Mouse (Mus musculus) liver, embryonic 15.5 days (tissue): ENCODE data around the gene Ccdc80. TPM values are rescaled to one million over a fixed set of nuclear protein-coding genes. Genes with fewer than 3 reads are reported as not detected.

ENCODE experiments used
- ATAC-seq: fragments of 200-750 bp; cut with Nextera tagmentation; 2 replicates; pipeline ENCODE4 v1.8.0; 2017; ENCODE audit warnings: moderate number of reproducible peaks, mild to moderate bottlenecking, moderate library complexity; ENCODE audit not compliant: insufficient read depth
- H3K27ac ChIP-seq: fragments of 300-500 bp; sonication (generic); replicated peaks from 2 replicates; pipeline ENCODE4 v1.5.1; 2015; ENCODE audit warnings: mild to moderate bottlenecking, inconsistent platforms
- H3K27me3 ChIP-seq: fragments of 300-500 bp; sonication (generic); 2 replicates; pipeline ENCODE4 v1.6.1; 2015; ENCODE audit warnings: mild to moderate bottlenecking, inconsistent platforms
- H3K36me3 ChIP-seq: fragments of 300-500 bp; sonication (generic); replicated peaks from 2 replicates; pipeline ENCODE4 v1.6.1; 2015; ENCODE audit warnings: moderate library complexity, mild to moderate bottlenecking, inconsistent platforms
- H3K4me1 ChIP-seq: fragments of 300-500 bp; sonication (generic); replicated peaks from 2 replicates; pipeline ENCODE4 v1.6.1; 2015; ENCODE audit warnings: inconsistent platforms
- H3K4me2 ChIP-seq: fragments of 300-500 bp; sonication (generic); 2 replicates; pipeline ENCODE4 v1.6.1; 2015; ENCODE audit warnings: moderate library complexity, mild to moderate bottlenecking, inconsistent platforms
- H3K4me3 ChIP-seq: fragments of 300-500 bp; sonication (generic); replicated peaks from 2 replicates; pipeline ENCODE4 v1.5.1; 2015; ENCODE audit warnings: mild to moderate bottlenecking, inconsistent platforms
- H3K9ac ChIP-seq: fragments of 300-500 bp; sonication (generic); 2 replicates; pipeline ENCODE4 v1.6.1; 2015; ENCODE audit warnings: moderate library complexity, mild to moderate bottlenecking, inconsistent platforms
- H3K9me3 ChIP-seq: fragments of 300-500 bp; sonication (generic); replicated peaks from 2 replicates; pipeline ENCODE4 v1.6.1; 2016; ENCODE audit warnings: inconsistent platforms
- WGBS: fragments of 180-500 bp; shearing (Covaris S2); methylation state at CpG from one replicate; pipeline ENCODE4 v1.1.7; 2015; ENCODE audit warnings: mixed read lengths; ENCODE audit not compliant: insufficient replicate concordance; 5-methylcytosine and 5-hydroxymethylcytosine counted together
- polyA plus RNA-seq: library from polyadenylated mRNA; unstranded; fragments of >200 nt; fragmentation: Nextera tagmentation; extraction: Ambion mirVana; gene quantifications from 2 replicates; pipeline ENCODE4 v1.2.1, GENCODE M21; 2015

The Ccdc80 gene
- polyA plus RNA-seq, 1 experiment from 2014 or later: 9.7 TPM

GRCm38 (mm10) chr16:45118760-45119159, 25.6 kb downstream of the Ccdc80 start:
- Histone ChIP-seq H3K4me2 (no peak overlapping the region), H3K36me3 (no peaks in the 10 kb centered on the region), H3K27ac (no peak overlapping the region), H3K4me3 (no peak overlapping the region), H3K9me3 (no peaks in the 10 kb centered on the region), H3K9ac (no peak overlapping the region), H3K4me1 (no peaks in the 10 kb centered on the region), H3K27me3 (no peaks in the 10 kb centered on the region)
- WGBS: 52% methylated on average over 3 of the region's 3 CpGs
- ATAC-seq: no peak

- no peak for ATAC-seq
- WGBS: 53% methylated on average over 5 of the region's 5 CpGs
- H3K27me3 ChIP-seq: no peaks in the 10 kb centered on the region
- H3K27ac ChIP-seq: no peak overlapping the region
- no peaks in the 10 kb centered on the region for H3K4me1 ChIP-seq
- no peaks in the 10 kb centered on the region for H3K9me3 ChIP-seq
- H3K9ac ChIP-seq: no peak overlapping the region
- no peaks in the 10 kb centered on the region for H3K36me3 ChIP-seq
- H3K4me3 ChIP-seq: no peak overlapping the region
- H3K4me2 ChIP-seq: no peak overlapping the region
These were observed 27.7 kb downstream of the Ccdc80 start for GRCm38 (mm10) chr16:45120844-45121425.

GRCm38 (mm10) chr16:45122571-45122970, 29.4 kb downstream of the Ccdc80 start:
- no peaks in the 10 kb centered on the region for H3K36me3 ChIP-seq
- H3K27ac ChIP-seq: no peak overlapping the region
- H3K4me2 ChIP-seq: no peak overlapping the region
- no peak overlapping the region for H3K4me3 ChIP-seq
- no peak overlapping the region for H3K9ac ChIP-seq
- H3K9me3 ChIP-seq: no peaks in the 10 kb centered on the region
- no peak for ATAC-seq
- no peaks in the 10 kb centered on the region for H3K4me1 ChIP-seq
- H3K27me3 ChIP-seq: no peaks in the 10 kb centered on the region
- WGBS: 57% methylated on average over 5 of the region's 5 CpGs

GRCm38 (mm10) chr16:45124230-45125203, 31.3 kb downstream of the Ccdc80 start:
- no peak overlapping the region for H3K4me3 ChIP-seq
- H3K4me2 ChIP-seq: no peak overlapping the region
- H3K9me3 ChIP-seq: no peaks in the 10 kb centered on the region
- H3K27me3 ChIP-seq: 0 out of 2 replicates have a peak, but pooled peaks cover 3% of the 10 kb centered on the region
- H3K36me3 ChIP-seq: no peaks in the 10 kb centered on the region
- 54% methylated on average over 9 of the region's 9 CpGs for WGBS
- no peaks in the 10 kb centered on the region for H3K4me1 ChIP-seq
- no peak overlapping the region for H3K9ac ChIP-seq
- no peak for ATAC-seq
- H3K27ac ChIP-seq: no peak overlapping the region

GRCm38 (mm10) chr16:45127936-45128710, 34.9 kb downstream of the Ccdc80 start:
- Histone ChIP-seq H3K4me3 (no peak overlapping the region), H3K9me3 (no peaks in the 10 kb centered on the region), H3K4me1 (no peaks in the 10 kb centered on the region), H3K4me2 (no peak overlapping the region), H3K36me3 (no peaks in the 10 kb centered on the region), H3K27me3 (0 out of 2 replicates have a peak, but pooled peaks cover 3% of the 10 kb centered on the region), H3K27ac (no peak overlapping the region), H3K9ac (no peak overlapping the region)
- WGBS: 51% methylated on average over 2 of the region's 2 CpGs
- ATAC-seq: no peak

- Histone ChIP-seq H3K9me3 (no peaks in the 10 kb centered on the region), H3K27me3 (no peaks in the 10 kb centered on the region), H3K27ac (no peak overlapping the region), H3K4me2 (no peak overlapping the region), H3K4me1 (no peaks in the 10 kb centered on the region), H3K36me3 (peaks cover 38% of the 10 kb centered on the region), H3K9ac (no peak overlapping the region), H3K4me3 (no peak overlapping the region)
- WGBS: 80% methylated on average over 5 of the region's 5 CpGs
- no peak for ATAC-seq
These were observed 48.5 kb downstream of the Ccdc80 start for GRCm38 (mm10) chr16:45141711-45142110.

GRCm38 (mm10) chr16:45142565-45142964, 49.4 kb downstream of the Ccdc80 start:
- Histone ChIP-seq H3K4me1 (no peaks in the 10 kb centered on the region), H3K27me3 (no peaks in the 10 kb centered on the region), H3K27ac (no peak overlapping the region), H3K9ac (no peak overlapping the region), H3K9me3 (no peaks in the 10 kb centered on the region), H3K4me3 (no peak overlapping the region), H3K36me3 (peaks cover 38% of the 10 kb centered on the region), H3K4me2 (no peak overlapping the region)
- no peak for ATAC-seq
- 72% methylated on average over 5 of the region's 5 CpGs for WGBS

GRCm38 (mm10) chr16:45145119-45145518, 51.9 kb downstream of the Ccdc80 start:
- Histone ChIP-seq H3K9ac (no peak overlapping the region), H3K9me3 (no peaks in the 10 kb centered on the region), H3K27ac (no peak overlapping the region), H3K4me2 (no peak overlapping the region), H3K36me3 (peaks cover 42% of the 10 kb centered on the region), H3K4me1 (no peaks in the 10 kb centered on the region), H3K4me3 (no peak overlapping the region), H3K27me3 (no peaks in the 10 kb centered on the region)
- WGBS: 63% methylated on average over 6 of the region's 6 CpGs
- no peak for ATAC-seq

GRCm38 (mm10) chr16:45148488-45149082, 55.4 kb downstream of the Ccdc80 start:
- H3K4me2 ChIP-seq: no peak overlapping the region

GRCm38 (mm10) chr16:45154741-45155250, 61.6 kb downstream of the Ccdc80 start:
- H3K36me3 ChIP-seq: peaks cover 11% of the 10 kb centered on the region; the same call in 1 of the 2 replicates
- H3K27me3 ChIP-seq: no peaks in the 10 kb centered on the region
- H3K4me1 ChIP-seq: peaks cover 13% of the 10 kb centered on the region
- no peak overlapping the region for H3K4me3 ChIP-seq
- no peak for ATAC-seq
- WGBS: 59% methylated on average over 3 of the region's 3 CpGs
- no peak overlapping the region for H3K27ac ChIP-seq
- no peak overlapping the region for H3K9ac ChIP-seq
- no peak overlapping the region for H3K4me2 ChIP-seq
- H3K9me3 ChIP-seq: no peaks in the 10 kb centered on the region

More at GRCm38 (mm10) chr16:45148488-45149082, 55.4 kb downstream of the Ccdc80 start:
- H3K9me3 ChIP-seq: no peaks in the 10 kb centered on the region
- no peaks in the 10 kb centered on the region for H3K4me1 ChIP-seq
- no peak for ATAC-seq
- WGBS: 67% methylated on average over 10 of the region's 10 CpGs
- H3K27me3 ChIP-seq: no peaks in the 10 kb centered on the region
- peaks cover 31% of the 10 kb centered on the region for H3K36me3 ChIP-seq
- H3K27ac ChIP-seq: no peak overlapping the region
- no peak overlapping the region for H3K4me3 ChIP-seq
- H3K9ac ChIP-seq: no peak overlapping the region
